Mouse (Mus musculus): Measurements from ENCODE around the gene Ino80d.

Ino80d gene

GRCm38 (mm10) chr1:62991021-62991420 lies 123.4 kb downstream of the Ino80d start:
- no peak for DNase-seq (ENCODE audit: low spot score)

- DNase-seq (ENCODE audit: low spot score), result no peak
Measured at GRCm38 (mm10) chr1:62987561-62987960, 126.9 kb downstream of the Ino80d start.

GRCm38 (mm10) chr1:62986267-62986666 lies 128.2 kb downstream of the Ino80d start:
- peak; percentile 59 for DNase-seq (ENCODE audit: low spot score)

GRCm38 (mm10) chr1:62984566-62984965 lies 129.9 kb downstream of the Ino80d start:
- no peak for DNase-seq (ENCODE audit: low spot score)

GRCm38 (mm10) chr1:62976742-62977141 lies 137.7 kb downstream of the Ino80d start:
- peak; percentile 58 for DNase-seq (ENCODE audit: low spot score)

GRCm38 (mm10) chr1:62966885-62967284 lies 147.6 kb downstream of the Ino80d start:
- DNase-seq (ENCODE audit: low spot score), result peak; percentile 11

- DNase-seq (ENCODE audit: low spot score), result peak; percentile 77
Measured at GRCm38 (mm10) chr1:62964291-62964690, 150.2 kb downstream of the Ino80d start.

- no peak for DNase-seq (ENCODE audit: low spot score)
Measured at GRCm38 (mm10) chr1:62956942-62957645, 157.4 kb downstream of the Ino80d start.

GRCm38 (mm10) chr1:62956526-62956925 lies 157.9 kb downstream of the Ino80d start:
- DNase-seq (ENCODE audit: low spot score), result no peak

GRCm38 (mm10) chr1:62955340-62955739 lies 159.1 kb downstream of the Ino80d start:
- DNase-seq (ENCODE audit: low spot score), result no peak

GRCm38 (mm10) chr1:62953036-62953435 lies 161.4 kb downstream of the Ino80d start:
- no peak for DNase-seq (ENCODE audit: low spot score)

GRCm38 (mm10) chr1:62952319-62952718 lies 162.1 kb downstream of the Ino80d start:
- no peak for DNase-seq (ENCODE audit: low spot score)

- DNase-seq (ENCODE audit: low spot score), result peak; percentile 78
Measured at GRCm38 (mm10) chr1:62951067-62951809, 163.2 kb downstream of the Ino80d start.

- DNase-seq (ENCODE audit: low spot score), result no peak
Measured at GRCm38 (mm10) chr1:62950526-62950925, 163.9 kb downstream of the Ino80d start.

- no peak for DNase-seq (ENCODE audit: low spot score)
Measured at GRCm38 (mm10) chr1:62947807-62948206, 166.7 kb downstream of the Ino80d start.

GRCm38 (mm10) chr1:62946987-62947386 lies 167.5 kb downstream of the Ino80d start:
- no peak for DNase-seq (ENCODE audit: low spot score)

- no peak for DNase-seq (ENCODE audit: low spot score)
Measured at GRCm38 (mm10) chr1:62934752-62935329, 179.6 kb downstream of the Ino80d start.

- DNase-seq (ENCODE audit: low spot score), result peak; percentile 30
Measured at GRCm38 (mm10) chr1:62934100-62934513, 180.4 kb downstream of the Ino80d start.

GRCm38 (mm10) chr1:62933288-62934099 lies 181.0 kb downstream of the Ino80d start:
- DNase-seq (ENCODE audit: low spot score), result peak; percentile 31

GRCm38 (mm10) chr1:62929477-62929876 lies 185.0 kb downstream of the Ino80d start:
- DNase-seq (ENCODE audit: low spot score), result peak; percentile 39

GRCm38 (mm10) chr1:62919219-62919618 lies 195.2 kb downstream of the Ino80d start:
- DNase-seq (ENCODE audit: low spot score), result no peak

- DNase-seq (ENCODE audit: low spot score), result no peak
Measured at GRCm38 (mm10) chr1:62916609-62917008, 197.9 kb downstream of the Ino80d start.

Measured in MN1 (cell line).